Mouse (Mus musculus): ENCODE results near the gene Tanc1. TPM values are rescaled to one million over a fixed set of nuclear protein-coding genes. Genes with fewer than 3 reads are reported as not detected.

The Tanc1 gene
- polyA plus RNA-seq, 1 experiment from 2014 or later = 8.5 TPM

GRCm38 (mm10) chr2:59676041-59676440 is 64.2 kb downstream of the Tanc1 start:
- H3K27ac ChIP-seq (replicated peaks) = no peak overlapping the region
- H3K9ac ChIP-seq = no peak overlapping the region
- no peaks in the 10 kb centered on the region for H3K9me3 ChIP-seq
- H3K4me2 ChIP-seq = no peak overlapping the region
- no peak overlapping the region for H3K4me3 ChIP-seq
- H3K4me1 ChIP-seq (replicated peaks) = no peaks in the 10 kb centered on the region; the same call in 1 of the 2 replicates
- no peak for ATAC-seq (ENCODE audit: low FRiP score, low read depth)
- H3K27me3 ChIP-seq = no peaks in the 10 kb centered on the region
- WGBS = 87% methylated on average over 6 of the region's 6 CpGs
- no peaks in the 10 kb centered on the region for H3K36me3 ChIP-seq

GRCm38 (mm10) chr2:59676442-59676841 is 64.6 kb downstream of the Tanc1 start:
- Histone ChIP-seq H3K4me3 (no peak overlapping the region), H3K4me1 (replicated peaks) (no peaks in the 10 kb centered on the region; the same call in 1 of the 2 replicates), H3K9me3 (no peaks in the 10 kb centered on the region), H3K9ac (no peak overlapping the region), H3K4me2 (no peak overlapping the region), H3K36me3 (no peaks in the 10 kb centered on the region), H3K27me3 (no peaks in the 10 kb centered on the region), H3K27ac (replicated peaks) (no peak overlapping the region)
- WGBS = 63% methylated on average over 6 of the region's 6 CpGs
- ATAC-seq (ENCODE audit: low FRiP score, low read depth) = no peak

DNA sequence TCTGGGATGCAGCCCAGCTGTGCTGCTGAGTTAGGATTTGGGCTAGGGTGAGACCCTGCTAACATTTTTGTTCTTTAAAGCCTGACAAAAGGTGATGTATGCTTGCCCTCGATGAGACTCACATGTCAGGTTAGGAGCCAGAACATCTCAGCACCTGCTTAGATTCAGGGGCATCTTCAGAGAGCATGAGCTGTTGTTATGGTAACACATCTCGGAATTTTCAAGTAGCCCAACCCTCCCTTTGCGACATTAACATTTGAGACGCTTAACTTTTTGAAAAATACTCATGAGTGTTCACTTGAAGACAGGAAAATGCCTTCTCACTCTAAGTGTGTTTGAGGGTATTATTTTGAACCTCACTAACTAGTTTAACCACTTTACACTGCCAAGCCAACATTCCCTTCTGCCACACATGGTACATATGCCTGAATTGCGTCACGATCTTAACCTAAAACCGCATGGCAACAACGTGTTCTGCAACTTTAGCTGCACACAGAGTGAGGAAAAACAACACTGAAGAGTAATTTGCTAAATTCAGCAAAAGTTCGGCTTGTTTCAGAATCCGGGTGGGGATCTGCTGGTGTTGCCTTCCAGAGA is 67.7 kb downstream of the Tanc1 start:
- Histone ChIP-seq H3K4me1 (replicated peaks) (no peaks in the 10 kb centered on the region; the same call in 1 of the 2 replicates), H3K27ac (replicated peaks) (no peak overlapping the region), H3K4me2 (no peak overlapping the region), H3K27me3 (no peaks in the 10 kb centered on the region), H3K9ac (no peak overlapping the region), H3K4me3 (no peak overlapping the region), H3K9me3 (no peaks in the 10 kb centered on the region), H3K36me3 (no peaks in the 10 kb centered on the region)
- ATAC-seq (ENCODE audit: low FRiP score, low read depth) = no peak
- 83% methylated on average over 10 of the region's 10 CpGs for WGBS

- Histone ChIP-seq H3K4me1 (replicated peaks) (no peaks in the 10 kb centered on the region; the same call in 1 of the 2 replicates), H3K4me3 (no peak overlapping the region), H3K9ac (no peak overlapping the region), H3K27me3 (no peaks in the 10 kb centered on the region), H3K4me2 (no peak overlapping the region), H3K36me3 (no peaks in the 10 kb centered on the region), H3K27ac (replicated peaks) (no peak overlapping the region), H3K9me3 (no peaks in the 10 kb centered on the region)
- WGBS = 90% methylated on average over 5 of the region's 5 CpGs
- ATAC-seq (ENCODE audit: low FRiP score, low read depth) = no peak
These were observed 68.9 kb downstream of the Tanc1 start for GRCm38 (mm10) chr2:59680736-59681135.

GRCm38 (mm10) chr2:59681181-59681580 is 69.3 kb downstream of the Tanc1 start:
- no peaks in the 10 kb centered on the region for H3K9me3 ChIP-seq
- H3K36me3 ChIP-seq = no peaks in the 10 kb centered on the region
- H3K27ac ChIP-seq (replicated peaks) = no peak overlapping the region
- no peak overlapping the region for H3K4me3 ChIP-seq
- no peak for ATAC-seq (ENCODE audit: low FRiP score, low read depth)
- H3K9ac ChIP-seq = no peak overlapping the region
- H3K4me2 ChIP-seq = no peak overlapping the region
- H3K4me1 ChIP-seq (replicated peaks) = no peaks in the 10 kb centered on the region; the same call in 1 of the 2 replicates
- no peaks in the 10 kb centered on the region for H3K27me3 ChIP-seq
- WGBS = 93% methylated on average over 4 of the region's 4 CpGs

DNA sequence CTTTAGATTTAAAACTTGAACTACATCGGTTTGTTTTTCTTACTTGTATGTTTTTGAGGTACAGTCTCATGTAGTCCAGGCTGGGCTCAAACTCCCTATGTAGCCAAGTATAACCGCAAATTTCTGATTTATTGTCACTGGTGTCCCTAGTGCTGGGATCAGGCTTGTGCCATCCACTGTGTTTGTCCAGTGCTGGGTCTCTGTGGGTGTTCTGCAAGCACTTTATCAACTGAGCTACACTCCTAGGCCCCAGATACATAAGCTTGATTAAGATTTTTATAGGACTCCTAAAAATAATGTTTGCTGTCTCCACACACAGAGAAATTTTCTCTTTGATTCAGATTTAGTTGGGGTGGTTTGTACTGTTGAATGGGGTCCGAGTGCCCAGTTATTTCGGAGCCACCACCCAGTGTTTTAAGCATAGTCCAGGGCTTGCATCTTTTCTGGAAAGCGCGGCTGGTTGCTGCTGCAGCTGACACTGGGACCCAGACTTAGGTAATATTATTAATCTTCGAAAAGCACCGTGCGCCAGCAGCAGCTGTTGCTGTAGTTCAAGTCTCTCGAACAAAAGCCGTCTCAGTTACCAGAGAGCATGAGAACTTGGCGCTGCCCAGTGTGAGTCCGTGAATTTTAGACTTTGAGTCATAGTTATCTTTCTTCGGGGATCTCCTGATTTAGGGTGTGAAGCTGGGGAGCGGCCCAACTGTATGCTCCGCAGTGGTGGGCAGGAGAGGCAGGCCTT is 73.2 kb downstream of the Tanc1 start:
- Histone ChIP-seq H3K27ac (replicated peaks) (no peak overlapping the region), H3K9ac (no peak overlapping the region), H3K9me3 (no peaks in the 10 kb centered on the region), H3K27me3 (no peaks in the 10 kb centered on the region), H3K36me3 (no peaks in the 10 kb centered on the region), H3K4me2 (no peak overlapping the region), H3K4me1 (replicated peaks) (no peaks in the 10 kb centered on the region), H3K4me3 (no peak overlapping the region)
- 66% methylated on average over 16 of the region's 16 CpGs for WGBS
- no peak for ATAC-seq (ENCODE audit: low FRiP score, low read depth)

- H3K4me1 ChIP-seq (replicated peaks) = no peaks in the 10 kb centered on the region
- H3K4me3 ChIP-seq = no peak overlapping the region
- 98% methylated on average over 4 of the region's 4 CpGs for WGBS
- H3K9ac ChIP-seq = no peak overlapping the region
- H3K27ac ChIP-seq (replicated peaks) = no peak overlapping the region
- no peaks in the 10 kb centered on the region for H3K36me3 ChIP-seq
- H3K27me3 ChIP-seq = no peaks in the 10 kb centered on the region
- H3K9me3 ChIP-seq = no peaks in the 10 kb centered on the region
- H3K4me2 ChIP-seq = no peak overlapping the region
- no peak for ATAC-seq (ENCODE audit: low FRiP score, low read depth)
These were observed 73.7 kb downstream of the Tanc1 start for GRCm38 (mm10) chr2:59685606-59685950.

DNA sequence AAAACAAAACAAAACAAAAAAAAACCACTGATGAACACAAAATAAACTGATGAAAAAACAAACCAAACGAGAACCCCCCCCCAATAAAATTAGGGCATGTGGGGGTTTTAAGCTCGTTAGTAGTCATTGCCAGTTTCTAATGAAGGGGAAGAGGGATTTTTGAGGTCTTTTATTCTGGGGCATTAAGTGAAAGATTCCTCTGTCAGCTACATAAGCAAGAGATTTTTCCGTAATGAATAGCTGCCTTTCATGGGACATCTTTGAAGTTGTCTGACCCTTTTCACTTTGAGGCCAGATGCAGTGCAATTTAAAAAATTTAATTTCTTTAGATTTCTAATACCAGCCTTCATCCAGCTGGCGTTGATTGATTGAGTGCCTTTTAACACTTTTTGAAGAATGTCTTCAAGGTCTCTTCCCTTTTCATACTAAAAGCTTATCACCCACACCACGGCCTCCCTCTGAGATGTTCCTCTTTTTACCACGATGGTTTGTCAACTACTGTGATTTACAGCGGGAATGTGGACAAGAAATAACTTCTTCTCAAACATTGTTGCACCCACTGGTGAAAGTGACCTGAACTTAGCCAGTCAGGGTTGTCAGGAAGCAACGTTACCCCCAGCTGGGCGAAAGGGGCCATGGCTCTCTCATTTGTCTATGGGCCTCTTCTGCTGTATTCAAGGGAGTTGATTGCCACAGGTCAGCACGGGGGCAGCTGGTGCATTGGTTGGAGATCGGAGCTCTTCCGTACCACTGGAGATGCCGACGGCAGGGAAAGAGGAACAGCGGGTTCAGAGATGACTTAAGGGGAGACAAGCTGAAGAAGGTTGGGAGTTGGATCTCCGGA is 76.6 kb downstream of the Tanc1 start:
- no peak overlapping the region for H3K9ac ChIP-seq
- no peaks in the 10 kb centered on the region for H3K27me3 ChIP-seq
- no peak overlapping the region for H3K4me3 ChIP-seq
- ATAC-seq (ENCODE audit: low FRiP score, low read depth) = no peak
- H3K9me3 ChIP-seq = no peaks in the 10 kb centered on the region
- H3K4me1 ChIP-seq (replicated peaks) = no peaks in the 10 kb centered on the region
- H3K36me3 ChIP-seq = no peaks in the 10 kb centered on the region
- WGBS = 34% methylated on average over 16 of the region's 16 CpGs
- H3K4me2 ChIP-seq = no peak overlapping the region
- H3K27ac ChIP-seq (replicated peaks) = no peak overlapping the region

GRCm38 (mm10) chr2:59691112-59691511 is 79.3 kb downstream of the Tanc1 start:
- Histone ChIP-seq H3K27ac (replicated peaks) (no peak overlapping the region), H3K9ac (no peak overlapping the region), H3K36me3 (no peaks in the 10 kb centered on the region), H3K4me2 (no peak overlapping the region), H3K4me3 (no peak overlapping the region), H3K27me3 (no peaks in the 10 kb centered on the region), H3K9me3 (no peaks in the 10 kb centered on the region), H3K4me1 (replicated peaks) (no peaks in the 10 kb centered on the region)
- WGBS = 62% methylated on average over 4 of the region's 4 CpGs
- no peak for ATAC-seq (ENCODE audit: low FRiP score, low read depth)

DNA sequence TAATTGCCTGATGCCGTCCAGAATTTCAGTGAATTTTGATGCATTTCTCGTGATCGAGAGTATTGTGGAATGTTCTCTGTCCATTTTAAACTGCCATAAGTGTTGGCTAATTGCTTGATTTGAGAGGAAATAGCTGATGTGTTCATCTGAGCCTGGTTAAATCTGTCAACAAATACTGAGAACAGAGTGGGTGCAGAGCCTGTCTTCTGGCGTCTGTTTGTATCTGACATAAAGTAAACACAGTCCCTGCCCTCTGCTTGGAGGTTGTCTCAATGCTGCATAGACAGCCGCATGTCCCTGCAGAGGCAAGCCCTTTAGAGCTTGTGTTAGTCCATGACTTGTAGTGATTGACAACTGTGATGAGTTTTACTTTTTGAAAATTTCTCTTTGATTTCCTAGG is 81.6 kb downstream of the Tanc1 start:
- no peak overlapping the region for H3K27ac ChIP-seq (replicated peaks)
- no peak overlapping the region for H3K4me2 ChIP-seq
- no peak overlapping the region for H3K4me3 ChIP-seq
- no peak for ATAC-seq (ENCODE audit: low FRiP score, low read depth)
- no peak overlapping the region for H3K9ac ChIP-seq
- peaks cover 11% of the 10 kb centered on the region for H3K4me1 ChIP-seq (replicated peaks)
- no peaks in the 10 kb centered on the region for H3K36me3 ChIP-seq
- WGBS = 82% methylated on average over 5 of the region's 5 CpGs
- no peaks in the 10 kb centered on the region for H3K27me3 ChIP-seq
- no peaks in the 10 kb centered on the region for H3K9me3 ChIP-seq

GRCm38 (mm10) chr2:59697123-59697522 is 85.3 kb downstream of the Tanc1 start:
- Histone ChIP-seq H3K9me3 (no peaks in the 10 kb centered on the region), H3K9ac (no peak overlapping the region), H3K27ac (replicated peaks) (no peak overlapping the region), H3K36me3 (no peaks in the 10 kb centered on the region), H3K4me1 (replicated peaks) (peaks cover 19% of the 10 kb centered on the region), H3K4me2 (no peak overlapping the region), H3K27me3 (no peaks in the 10 kb centered on the region), H3K4me3 (no peak overlapping the region)
- whole genome bisulfite sequencing = 82% methylated on average over 3 of the region's 3 CpGs
- ATAC-seq (ENCODE audit: low FRiP score, low read depth) = no peak
